Mouse (Mus musculus) small intestine, adult 2 months (tissue): ENCODE measurements around the gene Cntn5. TPM values are rescaled to one million over a fixed set of nuclear protein-coding genes. Genes with fewer than 3 reads are reported as not detected.

ENCODE experiments used
- H3K27ac ChIP-seq: fragments of 200-500 bp; 2 replicates; pipeline ENCODE4 v1.5.1; 2012; ENCODE audit warnings: low read depth, low read length, control low read depth, inconsistent platforms; ENCODE audit not compliant: insufficient read depth
- H3K27me3 ChIP-seq: fragments of 200-500 bp; 2 replicates; pipeline ENCODE4 v1.6.1; 2012; ENCODE audit warnings: mild to moderate bottlenecking, moderate library complexity, low read length, inconsistent platforms; ENCODE audit not compliant: control insufficient read depth, insufficient read depth
- H3K36me3 ChIP-seq: fragments of 200-500 bp; 2 replicates; pipeline ENCODE4 v1.6.1; 2012; ENCODE audit warnings: mild to moderate bottlenecking, low read length, control low read depth, inconsistent platforms; ENCODE audit not compliant: control insufficient read depth, insufficient read depth
- H3K4me1 ChIP-seq: fragments of 200-500 bp; 2 replicates; pipeline ENCODE4 v1.6.1; 2012; ENCODE audit warnings: low read length, inconsistent platforms, mixed read lengths; ENCODE audit not compliant: control insufficient read depth, insufficient read depth, insufficient read length
- H3K4me3 ChIP-seq: fragments of 200-500 bp; 2 replicates; pipeline ENCODE4 v1.5.1; 2012; ENCODE audit warnings: low read depth, mild to moderate bottlenecking, control low read depth, inconsistent platforms, low read length, moderate library complexity
- CTCF ChIP-seq: fragments of 200-500 bp; IDR thresholded peaks from 2 replicates; pipeline ENCODE4 v1.5.1; 2012; ENCODE audit warnings: low read depth, mild to moderate bottlenecking, control low read depth, inconsistent platforms, low read length, moderate library complexity, mixed read lengths; ENCODE audit not compliant: insufficient replicate concordance, insufficient read length; ENCODE audit errors: extremely low read depth
- POLR2A ChIP-seq: fragments of 200-500 bp; IDR thresholded peaks from 2 replicates; pipeline ENCODE4 v1.6.1; 2012; ENCODE audit warnings: low read depth, mild to moderate bottlenecking, control low read depth, inconsistent platforms, low read length, moderate library complexity
- WGBS: fragments of 180-500 bp; shearing (Covaris S2); methylation state at CpG from one replicate; pipeline ENCODE4 v1.1.7; 2018; 5-methylcytosine and 5-hydroxymethylcytosine counted together
- polyA plus RNA-seq: library from polyadenylated mRNA; depleted of rRNA; stranded (reverse); fragments of >200 nt; gene quantifications from 2 replicates; pipeline ENCODE4 v1.2.3, GENCODE M21; 2012

Gene Cntn5
- polyA plus RNA-seq, 1 experiment = not detected

GRCm38 (mm10) chr9:9819963-9820362 is 1084.6 kb downstream of the Cntn5 start:
- Histone ChIP-seq H3K36me3 (no peaks in the 10 kb centered on the region), H3K27ac (no peak overlapping the region), H3K4me1 (no peaks in the 10 kb centered on the region), H3K4me3 (no peak overlapping the region), H3K27me3 (no peaks in the 10 kb centered on the region)
- 84% methylated on average over 1 of the region's 1 CpGs for whole genome bisulfite sequencing
- TF ChIP-seq CTCF = no peak
- TF ChIP-seq POLR2A = no peak

- 73% methylated on average over 2 of the region's 2 CpGs for WGBS
- Histone ChIP-seq H3K27ac (no peak overlapping the region), H3K27me3 (no peaks in the 10 kb centered on the region), H3K4me3 (no peak overlapping the region), H3K4me1 (no peaks in the 10 kb centered on the region), H3K36me3 (no peaks in the 10 kb centered on the region)
- TF ChIP-seq POLR2A = no peak
- TF ChIP-seq CTCF = no peak
Measured at GRCm38 (mm10) chr9:9817477-9817876, 1087.1 kb downstream of the Cntn5 start.

GRCm38 (mm10) chr9:9799546-9799945 is 1105.0 kb downstream of the Cntn5 start:
- 78% methylated on average over 2 of the region's 2 CpGs for WGBS
- TF ChIP-seq CTCF (no peak), POLR2A (no peak)
- Histone ChIP-seq H3K27ac (no peak overlapping the region), H3K36me3 (no peaks in the 10 kb centered on the region), H3K27me3 (no peaks in the 10 kb centered on the region), H3K4me1 (no peaks in the 10 kb centered on the region), H3K4me3 (no peak overlapping the region)

- no peaks in the 10 kb centered on the region for H3K36me3 ChIP-seq
- H3K4me3 ChIP-seq = no peak overlapping the region
- no peaks in the 10 kb centered on the region for H3K4me1 ChIP-seq
- H3K27me3 ChIP-seq = no peaks in the 10 kb centered on the region
- no peak overlapping the region for H3K27ac ChIP-seq
- 43% methylated on average over 3 of the region's 3 CpGs for WGBS
- TF ChIP-seq CTCF (no peak), POLR2A (no peak)
Measured at GRCm38 (mm10) chr9:9783680-9784079, 1120.9 kb downstream of the Cntn5 start.

GRCm38 (mm10) chr9:9781157-9781884 is 1123.3 kb downstream of the Cntn5 start:
- H3K4me3 ChIP-seq = no peak overlapping the region
- no peaks in the 10 kb centered on the region for H3K27me3 ChIP-seq
- H3K36me3 ChIP-seq = no peaks in the 10 kb centered on the region
- H3K4me1 ChIP-seq = no peaks in the 10 kb centered on the region
- 77% methylated on average over 9 of the region's 9 CpGs for WGBS
- no peak overlapping the region for H3K27ac ChIP-seq
- no peak for TF ChIP-seq CTCF
- TF ChIP-seq POLR2A = no peak

- Histone ChIP-seq H3K4me1 (no peaks in the 10 kb centered on the region), H3K27ac (no peak overlapping the region), H3K27me3 (no peaks in the 10 kb centered on the region), H3K36me3 (no peaks in the 10 kb centered on the region), H3K4me3 (no peak overlapping the region)
- WGBS = 59% methylated on average over 3 of the region's 3 CpGs
- TF ChIP-seq POLR2A = no peak
- TF ChIP-seq CTCF = no peak
Measured at GRCm38 (mm10) chr9:9779646-9780045, 1124.9 kb downstream of the Cntn5 start.

GRCm38 (mm10) chr9:9770777-9771176 is 1133.8 kb downstream of the Cntn5 start:
- no peak for TF ChIP-seq CTCF
- WGBS = 66% methylated on average over 2 of the region's 2 CpGs
- Histone ChIP-seq H3K4me1 (no peaks in the 10 kb centered on the region), H3K27me3 (no peaks in the 10 kb centered on the region), H3K4me3 (no peak overlapping the region), H3K27ac (no peak overlapping the region), H3K36me3 (no peaks in the 10 kb centered on the region)

- no peaks in the 10 kb centered on the region for H3K36me3 ChIP-seq
- TF ChIP-seq POLR2A (no peak), CTCF (no peak)
- H3K27me3 ChIP-seq = no peaks in the 10 kb centered on the region
- no peaks in the 10 kb centered on the region for H3K4me1 ChIP-seq
- no peak overlapping the region for H3K27ac ChIP-seq
- H3K4me3 ChIP-seq = no peak overlapping the region
Measured at GRCm38 (mm10) chr9:9769659-9770058, 1134.9 kb downstream of the Cntn5 start.
